Mouse (Mus musculus) intestine, postnatal 0 days (tissue): ENCODE measurements around the gene Prnd. TPM values are rescaled to one million over a fixed set of nuclear protein-coding genes. Genes with fewer than 3 reads are reported as not detected.
A peak's percentile ranks its signal among the peaks of the same experiment; 100 is the strongest.

Source experiments
- ATAC-seq: fragments of 200-750 bp; cut with Nextera tagmentation; 2 replicates; pipeline ENCODE4 v1.8.0; 2017; ENCODE audit warnings: mild to moderate bottlenecking, moderate TSS enrichment, moderate library complexity
- H3K27ac ChIP-seq: fragments of 300-500 bp; sonication (generic); 2 replicates; pipeline ENCODE4 v1.5.1; 2014; ENCODE audit warnings: mild to moderate bottlenecking, low read depth, low read length, moderate library complexity
- H3K27me3 ChIP-seq: fragments of 300-500 bp; sonication (generic); replicated peaks from 2 replicates; pipeline ENCODE4 v1.6.1; 2014; ENCODE audit warnings: low read length, mixed read lengths; ENCODE audit not compliant: control insufficient read depth, insufficient read depth
- H3K36me3 ChIP-seq: fragments of 300-500 bp; sonication (generic); 2 replicates; pipeline ENCODE4 v1.6.1; 2014; ENCODE audit warnings: mild to moderate bottlenecking, moderate library complexity; ENCODE audit not compliant: control insufficient read depth, insufficient read depth
- H3K4me1 ChIP-seq: fragments of 300-500 bp; sonication (generic); replicated peaks from 2 replicates; pipeline ENCODE4 v1.6.1; 2014; ENCODE audit warnings: antibody characterized with exemption, low read length, mixed read lengths; ENCODE audit not compliant: control insufficient read depth, insufficient read depth
- H3K4me2 ChIP-seq: fragments of 300-500 bp; sonication (generic); replicated peaks from 2 replicates; pipeline ENCODE4 v1.6.1; 2014; ENCODE audit warnings: low read depth, mild to moderate bottlenecking, moderate library complexity
- H3K4me3 ChIP-seq: fragments of 300-500 bp; sonication (generic); 2 replicates; pipeline ENCODE4 v1.5.1; 2014; ENCODE audit warnings: low read depth, low read length
- H3K9ac ChIP-seq: fragments of 300-500 bp; sonication (generic); 2 replicates; pipeline ENCODE4 v1.6.1; 2014; ENCODE audit warnings: mild to moderate bottlenecking, low read depth, low read length
- H3K9me3 ChIP-seq: fragments of 300-500 bp; sonication (generic); 2 replicates; pipeline ENCODE4 v1.6.1; 2016; ENCODE audit warnings: mixed run types; ENCODE audit not compliant: control insufficient read depth
- CTCF ChIP-seq: sonication (generic); IDR thresholded peaks from 2 replicates; pipeline ENCODE4 v1.5.1; 2016; ENCODE audit warnings: low read depth, mild to moderate bottlenecking, control low read depth, antibody characterized with exemption, moderate library complexity
- WGBS: fragments of 180-500 bp; shearing (Covaris S2); extraction: QIAGEN DNeasy Blood & Tissue Kit; methylation state at CpG from one replicate; pipeline ENCODE4 v1.1.7; 2014; 5-methylcytosine and 5-hydroxymethylcytosine counted together
- polyA plus RNA-seq: library from polyadenylated mRNA; unstranded; fragments of >200 nt; fragmentation: Nextera tagmentation; extraction: Ambion mirVana; gene quantifications from 2 replicates; pipeline ENCODE4 v1.2.1, GENCODE M21; 2015

Prnd gene
- polyA plus RNA-seq, 1 experiment from 2014 or later: 12.2 TPM

GRCm38 (mm10) chr2:131912526-131913258 lies 38.0 kb upstream of the Prnd start:
- Histone ChIP-seq H3K4me3 (no peak overlapping the region), H3K9ac (no peak overlapping the region), H3K4me1 (no peaks in the 10 kb centered on the region), H3K9me3 (no peaks in the 10 kb centered on the region), H3K4me2 (no peak overlapping the region), H3K36me3 (no peaks in the 10 kb centered on the region), H3K27me3 (no peaks in the 10 kb centered on the region), H3K27ac (no peak overlapping the region)
- no peak for TF ChIP-seq CTCF
- WGBS: 85% methylated on average over 8 of the region's 8 CpGs
- ATAC-seq: no peak

GRCm38 (mm10) chr2:131932275-131932902 lies 18.3 kb upstream of the Prnd start:
- no peak for TF ChIP-seq CTCF
- no peaks in the 10 kb centered on the region for H3K27me3 ChIP-seq
- no peak overlapping the region for H3K4me2 ChIP-seq
- no peaks in the 10 kb centered on the region for H3K36me3 ChIP-seq
- H3K4me3 ChIP-seq: no peak overlapping the region
- no peak for ATAC-seq
- H3K9me3 ChIP-seq: no peaks in the 10 kb centered on the region
- 52% methylated on average over 7 of the region's 7 CpGs for WGBS
- H3K9ac ChIP-seq: no peak overlapping the region
- no peak overlapping the region for H3K27ac ChIP-seq
- no peaks in the 10 kb centered on the region for H3K4me1 ChIP-seq

GRCm38 (mm10) chr2:131933013-131933412 lies 17.6 kb upstream of the Prnd start:
- WGBS: 28% methylated on average over 6 of the region's 6 CpGs
- Histone ChIP-seq H3K9me3 (no peaks in the 10 kb centered on the region), H3K9ac (no peak overlapping the region), H3K27me3 (no peaks in the 10 kb centered on the region), H3K4me1 (no peaks in the 10 kb centered on the region), H3K4me3 (no peak overlapping the region), H3K4me2 (no peak overlapping the region), H3K27ac (no peak overlapping the region), H3K36me3 (no peaks in the 10 kb centered on the region)
- no peak for TF ChIP-seq CTCF
- ATAC-seq: no peak

GRCm38 (mm10) chr2:131933598-131933997 lies 17.1 kb upstream of the Prnd start:
- Histone ChIP-seq H3K9me3 (no peaks in the 10 kb centered on the region), H3K4me3 (no peak overlapping the region), H3K4me2 (no peak overlapping the region), H3K4me1 (no peaks in the 10 kb centered on the region), H3K27me3 (no peaks in the 10 kb centered on the region), H3K36me3 (no peaks in the 10 kb centered on the region), H3K9ac (no peak overlapping the region), H3K27ac (no peak overlapping the region)
- WGBS: 52% methylated on average over 3 of the region's 3 CpGs
- TF ChIP-seq CTCF: no peak
- no peak for ATAC-seq

GRCm38 (mm10) chr2:131934243-131934642 lies 16.4 kb upstream of the Prnd start:
- H3K27me3 ChIP-seq: no peaks in the 10 kb centered on the region
- no peak overlapping the region for H3K4me3 ChIP-seq
- no peaks in the 10 kb centered on the region for H3K9me3 ChIP-seq
- no peak for ATAC-seq
- no peaks in the 10 kb centered on the region for H3K4me1 ChIP-seq
- no peak for TF ChIP-seq CTCF
- H3K4me2 ChIP-seq: no peak overlapping the region
- no peaks in the 10 kb centered on the region for H3K36me3 ChIP-seq
- no peak overlapping the region for H3K9ac ChIP-seq
- no peak overlapping the region for H3K27ac ChIP-seq
- 90% methylated on average over 2 of the region's 2 CpGs for WGBS

GRCm38 (mm10) chr2:131935390-131936105 lies 15.1 kb upstream of the Prnd start:
- H3K4me2 ChIP-seq: no peak overlapping the region
- peak; percentile 71 for TF ChIP-seq CTCF
- H3K27ac ChIP-seq: no peak overlapping the region
- no peak overlapping the region for H3K9ac ChIP-seq
- 60% methylated on average over 10 of the region's 10 CpGs for WGBS
- no peaks in the 10 kb centered on the region for H3K4me1 ChIP-seq
- no peak overlapping the region for H3K4me3 ChIP-seq
- no peaks in the 10 kb centered on the region for H3K9me3 ChIP-seq
- peak; percentile 31; the same call in 1 of the 2 replicates for ATAC-seq
- no peaks in the 10 kb centered on the region for H3K36me3 ChIP-seq
- no peaks in the 10 kb centered on the region for H3K27me3 ChIP-seq
